Mouse (Mus musculus): ENCODE data around the gene Car5a.

DNA sequence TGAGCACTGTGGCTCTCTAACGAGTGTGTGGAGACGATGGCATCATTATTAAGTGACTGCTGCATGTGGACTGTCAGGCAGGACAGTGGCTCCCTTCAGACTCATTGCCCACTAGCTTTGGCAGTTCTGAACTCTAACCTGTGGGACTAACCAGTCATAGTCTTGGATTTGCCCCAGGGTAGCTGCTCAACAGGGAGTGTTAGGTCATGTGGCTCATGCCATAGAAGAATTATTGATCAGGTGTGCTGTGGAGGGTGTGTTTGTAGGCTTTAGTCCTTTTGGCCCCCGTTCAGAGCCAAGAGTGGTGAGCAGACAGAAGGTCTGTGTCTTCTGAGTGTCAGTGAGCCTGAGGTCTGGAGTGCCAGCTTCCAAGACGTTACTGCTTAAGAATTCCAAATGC lies 48.2 kb upstream of the Car5a start:
- no peak for TF ChIP-seq CTCF (IDR thresholded peaks at IDR 0.05; ENCODE audit: low read depth, low read length)
- TF ChIP-seq POLR2A (IDR thresholded peaks at IDR 0.05; ENCODE audit: borderline replicate concordance, low read depth, low read length) = no peak

All from bone marrow macrophage, adult 2 months (primary cell).